Mouse (Mus musculus) neural tube, embryonic 13.5 days (tissue): ENCODE measurements around the gene Atrip. TPM values are rescaled to one million over a fixed set of nuclear protein-coding genes. Genes with fewer than 3 reads are reported as not detected.

ENCODE experiments used
- ATAC-seq: fragments of 200-750 bp; cut with Nextera tagmentation; 2 replicates; pipeline ENCODE4 v1.8.0; 2017; ENCODE audit warnings: low read depth, mild to moderate bottlenecking, moderate TSS enrichment, moderate library complexity
- H3K27ac ChIP-seq: fragments of 300-500 bp; sonication (generic); replicated peaks from 2 replicates; pipeline ENCODE4 v1.5.1; 2015; ENCODE audit warnings: moderate library complexity, mild to moderate bottlenecking, inconsistent platforms
- H3K27me3 ChIP-seq: fragments of 300-500 bp; sonication (generic); 2 replicates; pipeline ENCODE4 v1.6.1; 2015; ENCODE audit warnings: mild to moderate bottlenecking, inconsistent platforms
- H3K36me3 ChIP-seq: fragments of 300-500 bp; sonication (generic); 2 replicates; pipeline ENCODE4 v1.6.1; 2015; ENCODE audit warnings: mild to moderate bottlenecking, inconsistent platforms
- H3K4me1 ChIP-seq: fragments of 300-500 bp; sonication (generic); replicated peaks from 2 replicates; pipeline ENCODE4 v1.6.1; 2015; ENCODE audit warnings: inconsistent platforms
- H3K4me2 ChIP-seq: fragments of 300-500 bp; sonication (generic); 2 replicates; pipeline ENCODE4 v1.6.1; 2015; ENCODE audit warnings: inconsistent platforms, mild to moderate bottlenecking, moderate library complexity
- H3K4me3 ChIP-seq: fragments of 300-500 bp; sonication (generic); 2 replicates; pipeline ENCODE4 v1.5.1; 2015; ENCODE audit warnings: mild to moderate bottlenecking, inconsistent platforms
- H3K9ac ChIP-seq: fragments of 300-500 bp; sonication (generic); 2 replicates; pipeline ENCODE4 v1.6.1; 2015; ENCODE audit warnings: moderate library complexity, mild to moderate bottlenecking, inconsistent platforms
- H3K9me3 ChIP-seq: fragments of 300-500 bp; sonication (generic); 2 replicates; pipeline ENCODE4 v1.6.1; 2016; ENCODE audit warnings: inconsistent platforms
- WGBS: fragments of 180-500 bp; shearing (Covaris S2); methylation state at CpG from one replicate; pipeline ENCODE4 v1.1.7; 2015; 5-methylcytosine and 5-hydroxymethylcytosine counted together
- polyA plus RNA-seq: library from polyadenylated mRNA; unstranded; fragments of >200 nt; fragmentation: Nextera tagmentation; extraction: Ambion mirVana; gene quantifications from 2 replicates; pipeline ENCODE4 v1.2.1, GENCODE M21; 2015

The Atrip gene
- polyA plus RNA-seq, 1 experiment from 2014 or later: 29.5 TPM

DNA sequence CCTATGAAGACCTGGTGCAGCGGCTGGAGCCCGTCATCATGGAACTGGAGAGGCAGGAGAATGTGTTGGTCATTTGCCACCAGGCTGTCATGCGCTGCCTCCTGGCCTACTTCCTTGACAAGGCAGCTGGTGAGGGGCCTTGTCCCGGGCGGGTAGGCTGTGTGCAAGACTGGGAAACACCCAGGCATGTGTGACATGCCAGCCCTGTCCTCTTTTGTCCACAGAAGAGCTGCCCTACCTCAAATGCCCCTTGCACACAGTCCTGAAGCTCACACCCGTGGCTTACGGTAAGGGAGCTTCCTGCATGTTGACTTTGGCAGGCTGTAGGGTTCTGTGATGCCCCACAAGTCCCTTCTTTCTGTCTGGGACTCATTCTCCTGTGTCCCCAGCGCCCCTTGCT, 46.4 kb downstream of the Atrip start:
- H3K27ac ChIP-seq: no peak overlapping the region
- no peak overlapping the region for H3K9ac ChIP-seq
- H3K4me2 ChIP-seq: no peak overlapping the region
- H3K36me3 ChIP-seq: peaks cover 43% of the 10 kb centered on the region
- 86% methylated on average over 8 of the region's 8 CpGs for WGBS
- no peak overlapping the region for H3K4me3 ChIP-seq
- H3K4me1 ChIP-seq: no peaks in the 10 kb centered on the region
- H3K9me3 ChIP-seq: no peaks in the 10 kb centered on the region
- no peaks in the 10 kb centered on the region for H3K27me3 ChIP-seq
- ATAC-seq: no peak

DNA sequence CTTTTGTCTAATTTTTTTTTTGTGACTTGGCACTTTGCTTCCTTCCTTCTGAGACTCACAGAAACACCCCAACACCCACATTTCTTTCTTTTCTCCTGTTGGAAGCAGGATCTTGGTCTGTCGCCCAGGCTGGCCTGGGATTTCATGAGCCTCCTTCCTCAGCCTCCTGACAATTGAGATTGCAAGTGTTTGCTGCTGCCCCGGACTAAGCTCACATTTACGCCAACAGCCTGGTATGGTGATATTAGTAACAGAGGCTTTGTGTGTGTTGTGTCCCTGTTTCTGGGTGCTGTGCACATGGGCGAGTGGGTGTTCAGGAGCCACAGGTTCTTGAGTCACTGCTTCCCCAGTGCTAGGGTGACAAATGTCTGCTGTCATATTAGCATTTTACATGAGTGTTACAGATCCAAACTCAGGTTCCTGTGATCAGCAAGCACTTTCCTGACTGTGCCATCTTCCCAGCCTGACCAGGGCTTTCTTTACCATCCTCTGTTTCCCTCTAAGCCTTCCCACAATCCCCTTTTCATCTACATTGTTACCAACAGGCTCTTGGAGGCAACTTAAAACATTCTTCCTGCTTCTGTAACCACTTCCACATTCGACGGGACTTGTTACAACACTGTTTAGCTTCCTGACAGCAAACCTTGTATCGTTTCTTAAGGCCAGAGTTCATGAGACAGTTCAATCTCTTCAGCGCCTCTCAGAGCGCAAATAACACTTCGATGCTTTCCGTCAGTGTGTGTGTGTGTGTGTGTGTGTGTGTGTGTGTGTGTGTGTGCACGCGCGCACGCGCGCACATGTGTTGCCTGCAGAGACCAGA, 50.8 kb downstream of the Atrip start:
- Histone ChIP-seq H3K9me3 (no peaks in the 10 kb centered on the region), H3K4me1 (no peaks in the 10 kb centered on the region), H3K27ac (no peak overlapping the region), H3K36me3 (peaks cover 30% of the 10 kb centered on the region; the same call in 1 of the 2 replicates), H3K27me3 (no peaks in the 10 kb centered on the region), H3K4me3 (no peak overlapping the region), H3K4me2 (no peak overlapping the region), H3K9ac (no peak overlapping the region)
- 90% methylated on average over 17 of the region's 17 CpGs for WGBS
- ATAC-seq: no peak

DNA sequence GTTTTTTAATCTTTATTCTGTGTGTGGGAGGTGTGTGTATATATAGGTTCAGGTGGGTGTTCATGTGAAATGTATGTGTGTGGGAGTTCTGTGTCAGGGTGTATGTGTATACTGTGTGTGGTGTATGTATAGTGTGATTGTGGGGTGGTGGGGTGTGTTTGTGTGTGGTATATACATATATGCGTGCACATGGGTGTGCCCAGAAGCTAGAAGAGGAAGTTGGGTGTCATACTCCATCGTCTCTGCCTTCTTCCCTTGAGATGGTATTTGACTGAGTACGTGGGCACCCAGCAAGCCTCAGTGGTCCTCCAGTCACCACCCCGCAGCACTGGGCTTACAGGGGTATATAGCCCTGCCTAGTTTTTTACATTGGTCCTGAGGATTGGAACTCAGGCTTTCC, 52.5 kb downstream of the Atrip start:
- Histone ChIP-seq H3K9me3 (no peaks in the 10 kb centered on the region), H3K4me2 (no peak overlapping the region), H3K36me3 (peaks cover 28% of the 10 kb centered on the region; the same call in 1 of the 2 replicates), H3K27me3 (no peaks in the 10 kb centered on the region), H3K9ac (no peak overlapping the region), H3K4me3 (no peak overlapping the region), H3K4me1 (no peaks in the 10 kb centered on the region), H3K27ac (no peak overlapping the region)
- 88% methylated on average over 4 of the region's 4 CpGs for WGBS
- no peak for ATAC-seq

DNA sequence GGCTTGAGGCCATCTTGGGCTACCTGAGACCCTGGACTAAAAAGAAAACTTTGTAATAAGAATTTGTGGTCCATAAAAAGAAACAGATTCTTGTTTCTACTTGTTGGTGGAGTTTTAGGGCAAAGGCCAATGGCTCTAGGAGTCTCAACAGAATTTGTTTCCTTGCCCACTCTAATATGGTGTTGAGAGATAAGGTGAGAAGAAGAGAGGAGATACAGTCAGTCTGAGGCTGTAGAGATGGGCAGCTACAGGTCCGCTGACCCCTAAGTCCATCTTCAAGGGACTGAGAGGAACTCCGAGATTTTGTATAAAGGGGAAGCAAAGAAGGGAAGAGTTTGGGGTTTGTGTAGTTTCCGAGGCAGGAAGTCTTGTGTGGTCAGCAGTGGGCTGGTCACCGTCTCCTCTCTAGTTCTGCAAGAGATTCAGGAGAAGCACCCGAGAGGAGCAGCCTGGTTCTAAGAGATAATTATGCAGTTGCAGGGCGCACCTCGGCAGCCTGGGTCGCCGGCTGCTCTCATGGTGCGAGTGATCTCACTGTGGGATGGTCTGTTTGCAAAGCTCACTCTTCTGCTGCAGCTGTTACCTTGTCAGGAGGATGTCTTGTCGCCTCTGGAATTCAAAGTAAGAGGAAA, 56.8 kb downstream of the Atrip start:
- no peak overlapping the region for H3K4me2 ChIP-seq
- 68% methylated on average over 11 of the region's 11 CpGs for WGBS
- peaks cover 19% of the 10 kb centered on the region for H3K36me3 ChIP-seq
- ATAC-seq: no peak
- H3K27ac ChIP-seq: no peak overlapping the region
- no peak overlapping the region for H3K9ac ChIP-seq
- H3K4me3 ChIP-seq: no peak overlapping the region
- no peaks in the 10 kb centered on the region for H3K9me3 ChIP-seq
- H3K27me3 ChIP-seq: no peaks in the 10 kb centered on the region
- no peaks in the 10 kb centered on the region for H3K4me1 ChIP-seq

DNA sequence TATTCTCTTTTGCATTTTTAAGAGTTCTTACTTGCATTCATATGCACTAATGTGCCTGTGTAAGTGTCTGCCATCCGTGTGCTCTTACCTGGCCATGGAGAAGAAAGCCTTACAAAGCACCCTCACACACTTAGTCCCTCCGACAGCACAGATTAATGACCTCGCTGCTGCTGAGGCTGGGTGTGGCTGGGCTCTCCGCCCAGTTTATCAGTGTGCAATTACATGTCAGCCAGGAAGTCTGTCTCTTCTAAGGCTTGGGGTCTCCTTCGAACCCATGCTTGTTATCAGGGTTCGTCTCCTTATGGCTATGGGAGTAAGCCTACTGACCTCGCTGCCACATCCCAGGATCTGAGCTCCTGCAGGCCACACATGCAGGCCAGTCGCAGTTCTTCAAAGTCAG, 58.5 kb downstream of the Atrip start:
- Histone ChIP-seq H3K9me3 (no peaks in the 10 kb centered on the region), H3K27ac (no peak overlapping the region), H3K9ac (no peak overlapping the region), H3K4me3 (no peak overlapping the region), H3K4me1 (no peaks in the 10 kb centered on the region), H3K4me2 (no peak overlapping the region), H3K36me3 (peaks cover 36% of the 10 kb centered on the region), H3K27me3 (no peaks in the 10 kb centered on the region)
- WGBS: 68% methylated on average over 8 of the region's 8 CpGs
- no peak for ATAC-seq

DNA sequence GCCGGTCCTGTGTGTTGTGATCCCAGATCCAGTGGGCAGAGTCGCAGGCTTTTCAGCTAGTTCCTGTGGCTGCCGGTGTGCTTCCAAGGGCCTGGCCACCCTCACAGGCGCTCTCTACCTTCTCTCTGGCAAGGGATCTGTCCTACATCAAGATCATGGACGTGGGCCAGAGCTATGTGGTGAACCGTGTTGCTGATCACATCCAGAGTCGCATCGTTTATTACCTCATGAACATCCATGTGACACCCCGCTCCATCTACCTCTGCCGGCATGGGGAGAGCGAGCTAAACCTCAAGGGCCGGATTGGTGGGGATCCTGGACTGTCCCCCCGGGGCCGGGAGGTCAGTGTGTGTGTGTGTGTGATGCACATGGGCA, 63.6 kb downstream of the Atrip start:
- H3K36me3 ChIP-seq: peaks cover 54% of the 10 kb centered on the region
- 88% methylated on average over 14 of the region's 14 CpGs for WGBS

DNA sequence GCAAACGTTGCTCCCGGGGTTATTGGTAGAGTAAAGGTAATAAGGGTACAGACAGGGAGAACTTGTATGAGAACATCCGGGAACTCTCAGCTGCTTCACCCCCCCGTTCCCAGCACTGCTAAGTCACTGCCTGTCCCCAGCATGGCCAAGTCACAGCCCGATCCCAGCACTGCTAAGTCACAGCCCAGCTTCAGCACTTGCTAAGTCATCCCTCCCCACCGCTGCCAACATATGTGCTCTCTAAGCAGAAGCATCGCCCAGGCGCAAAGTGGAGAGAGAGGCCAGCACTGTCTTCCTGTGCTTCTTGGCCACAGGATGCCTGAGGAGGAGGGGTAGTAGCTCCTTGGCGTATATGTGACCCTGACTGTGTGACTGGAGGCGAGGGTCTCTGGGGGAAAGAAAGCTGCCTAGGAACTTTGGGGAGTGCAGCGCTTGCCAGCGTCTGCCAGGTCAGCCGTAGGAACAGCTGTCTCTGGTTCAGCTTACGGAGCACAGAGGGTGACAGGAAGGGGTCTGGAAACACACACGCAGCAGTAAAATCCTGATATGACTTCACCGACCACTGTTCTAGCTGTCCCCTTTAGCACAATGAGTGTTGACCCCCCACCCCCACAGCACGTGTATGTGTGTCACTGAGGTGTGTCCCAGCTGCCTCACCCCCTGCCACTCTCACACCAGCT, 64.1 kb downstream of the Atrip start:
- no peak for ATAC-seq
- peaks cover 55% of the 10 kb centered on the region for H3K36me3 ChIP-seq
- no peak overlapping the region for H3K4me2 ChIP-seq
- H3K27me3 ChIP-seq: no peaks in the 10 kb centered on the region
- H3K4me3 ChIP-seq: no peak overlapping the region
- no peak overlapping the region for H3K9ac ChIP-seq
- 58% methylated on average over 17 of the region's 17 CpGs for WGBS
- H3K9me3 ChIP-seq: no peaks in the 10 kb centered on the region
- no peak overlapping the region for H3K27ac ChIP-seq
- H3K4me1 ChIP-seq: no peaks in the 10 kb centered on the region

More for the DNA sequence above, 63.6 kb downstream of the Atrip start:
- Histone ChIP-seq H3K4me1 (no peaks in the 10 kb centered on the region), H3K9me3 (no peaks in the 10 kb centered on the region), H3K4me3 (no peak overlapping the region), H3K27ac (no peak overlapping the region), H3K4me2 (no peak overlapping the region), H3K9ac (no peak overlapping the region), H3K27me3 (no peaks in the 10 kb centered on the region)
- no peak for ATAC-seq

DNA sequence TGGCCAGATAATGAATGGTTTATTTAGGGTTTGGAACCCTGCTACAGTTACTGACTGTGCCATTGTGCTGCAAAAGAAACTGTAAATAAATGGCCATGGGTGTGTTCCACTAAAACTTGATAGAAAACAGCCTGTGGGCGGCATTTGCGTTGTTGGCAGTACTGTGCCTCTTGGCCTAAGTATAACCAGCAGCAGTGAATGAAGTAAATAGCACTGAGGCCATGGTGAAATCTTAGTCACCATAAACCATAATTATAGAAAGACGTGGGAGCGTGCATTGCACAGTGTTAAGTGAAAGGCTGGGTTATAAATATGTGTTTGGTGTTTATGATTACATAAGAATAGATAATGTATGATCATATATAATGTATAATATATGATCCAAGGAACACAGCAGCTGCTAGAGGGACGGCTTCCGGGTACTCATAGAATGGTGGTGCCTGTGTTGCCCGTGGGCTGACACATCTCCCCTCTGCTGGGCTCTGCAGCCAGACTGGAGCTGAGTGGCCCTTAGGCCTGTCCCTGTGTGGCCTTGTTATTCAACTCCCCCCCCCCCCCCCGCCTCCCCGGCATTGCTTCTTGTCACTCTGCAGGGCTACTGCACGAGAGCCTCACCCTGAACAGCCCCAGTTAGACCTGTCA, 64.8 kb downstream of the Atrip start:
- H3K4me1 ChIP-seq: no peaks in the 10 kb centered on the region
- no peaks in the 10 kb centered on the region for H3K27me3 ChIP-seq
- 73% methylated on average over 9 of the region's 10 CpGs for WGBS
- H3K9me3 ChIP-seq: no peaks in the 10 kb centered on the region
- H3K4me3 ChIP-seq: no peak overlapping the region
- no peak for ATAC-seq
- no peak overlapping the region for H3K9ac ChIP-seq
- H3K27ac ChIP-seq: no peak overlapping the region
- peaks cover 54% of the 10 kb centered on the region for H3K36me3 ChIP-seq
- no peak overlapping the region for H3K4me2 ChIP-seq

DNA sequence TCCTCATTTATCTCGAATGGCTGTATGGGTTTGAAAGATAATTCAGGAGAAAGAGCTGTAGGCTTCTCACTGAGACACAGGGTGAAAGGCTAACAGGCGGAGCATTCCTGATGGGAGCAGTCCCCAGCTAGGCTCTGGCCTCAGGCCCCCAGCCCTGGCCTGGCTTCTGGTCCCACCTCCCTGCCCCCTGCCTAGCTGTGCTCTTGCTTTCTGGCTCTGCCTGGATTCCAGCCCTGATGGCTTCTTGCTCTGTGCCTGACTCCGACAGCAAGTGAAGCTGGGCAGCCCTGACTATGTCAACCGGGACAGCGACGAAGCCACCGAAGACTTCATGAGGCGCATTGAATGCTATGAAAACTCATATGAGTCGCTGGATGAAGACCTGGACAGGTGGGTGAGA, 65.8 kb downstream of the Atrip start:
- Histone ChIP-seq H3K27ac (no peak overlapping the region), H3K27me3 (no peaks in the 10 kb centered on the region), H3K9ac (no peak overlapping the region), H3K36me3 (peaks cover 47% of the 10 kb centered on the region), H3K4me2 (no peak overlapping the region), H3K4me1 (no peaks in the 10 kb centered on the region), H3K9me3 (no peaks in the 10 kb centered on the region), H3K4me3 (no peak overlapping the region)
- no peak for ATAC-seq
- WGBS: 83% methylated on average over 9 of the region's 9 CpGs

Other genes with a start within 250 kb of the Atrip start
- gene Celsr3, start 247.8 kb downstream of the Atrip start, polyA plus RNA-seq: 12.1 and 12.2 TPM in 2 replicates
- 12.7 and 13.5 TPM in 2 replicates for gene Slc26a6, start 220.8 kb downstream of the Atrip start, polyA plus RNA-seq
- not detected in 2 replicates for gene Tmem89, start 159.5 kb downstream of the Atrip start, polyA plus RNA-seq
- gene Uqcrc1, start 137.5 kb downstream of the Atrip start, polyA plus RNA-seq: 399 and 434 TPM in 2 replicates
- 1.7 and 2.2 TPM in 2 replicates for gene Col7a1, start 120.5 kb downstream of the Atrip start, polyA plus RNA-seq
- not detected in 2 replicates for gene Ucn2, start 88.1 kb downstream of the Atrip start, polyA plus RNA-seq
- gene Pfkfb4, start 82.3 kb downstream of the Atrip start, polyA plus RNA-seq: 19.9 and 22.4 TPM in 2 replicates
- 58.7 and 59.9 TPM in 2 replicates for gene Shisa5, start 35.6 kb downstream of the Atrip start, polyA plus RNA-seq
- 12.4 and 15.0 TPM in 2 replicates for gene Trex1, start 14.4 kb downstream of the Atrip start, polyA plus RNA-seq
- gene Ccdc51, start 8.4 kb upstream of the Atrip start, polyA plus RNA-seq: 14.2 and 15.5 TPM in 2 replicates
- gene Tma7, start 8.5 kb upstream of the Atrip start, polyA plus RNA-seq: 726 and 792 TPM in 2 replicates
- gene Plxnb1, start 21.3 kb upstream of the Atrip start, polyA plus RNA-seq: 19.9 and 22.2 TPM in 2 replicates
- gene Fbxw21, start 87.9 kb upstream of the Atrip start, polyA plus RNA-seq: not detected in 2 replicates
- gene Fbxw13, start 121.9 kb upstream of the Atrip start, polyA plus RNA-seq: 0.23 TPM in 1 of 2 replicates, not detected in the other
- not detected in 2 replicates for gene Fbxw20, start 160.6 kb upstream of the Atrip start, polyA plus RNA-seq
- not detected in 2 replicates for gene Fbxw14, start 213.6 kb upstream of the Atrip start, polyA plus RNA-seq